Mouse (Mus musculus) NIH3T3 (cell line): ENCODE results near the gene Smc5.
A peak's percentile ranks its signal among the peaks of the same experiment; 100 is the strongest.

Source experiments
- DNase-seq: peaks from one replicate; pipeline ENCODE4 v3.0.0-alpha.2; 2012; ENCODE audit warnings: low read depth

Gene Smc5

GRCm38 (mm10) chr19:23188986-23189385 lies 84.7 kb downstream of the Smc5 start:
- DNase-seq, result no peak

- DNase-seq, result peak; percentile 20
These were observed 86.0 kb downstream of the Smc5 start for GRCm38 (mm10) chr19:23187732-23188131.

DNA sequence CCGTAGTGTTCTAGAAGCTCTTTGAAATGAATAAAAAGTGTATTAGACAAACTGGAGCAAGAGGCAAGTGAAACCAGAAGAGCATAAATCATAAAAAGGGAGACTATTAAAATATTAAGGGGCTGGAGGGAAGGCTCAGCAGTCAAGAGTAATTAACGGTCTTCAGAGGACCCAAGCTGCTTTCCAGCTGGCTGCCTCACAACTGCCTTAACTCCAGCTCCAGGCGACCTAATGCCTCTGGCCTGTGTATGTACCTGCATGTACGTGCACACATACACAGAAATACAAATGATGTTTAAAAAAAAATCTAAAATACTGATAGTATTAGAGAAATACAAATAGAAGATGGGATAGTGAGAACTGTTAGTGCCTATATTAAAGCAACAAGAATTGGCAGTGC lies 89.6 kb downstream of the Smc5 start:
- no peak for DNase-seq

GRCm38 (mm10) chr19:23183493-23183892 lies 90.2 kb downstream of the Smc5 start:
- no peak for DNase-seq

GRCm38 (mm10) chr19:23178533-23178932 lies 95.2 kb downstream of the Smc5 start:
- no peak for DNase-seq

GRCm38 (mm10) chr19:23175511-23175910 lies 98.2 kb downstream of the Smc5 start:
- no peak for DNase-seq

GRCm38 (mm10) chr19:23175090-23175489 lies 98.6 kb downstream of the Smc5 start:
- DNase-seq, result no peak

DNA sequence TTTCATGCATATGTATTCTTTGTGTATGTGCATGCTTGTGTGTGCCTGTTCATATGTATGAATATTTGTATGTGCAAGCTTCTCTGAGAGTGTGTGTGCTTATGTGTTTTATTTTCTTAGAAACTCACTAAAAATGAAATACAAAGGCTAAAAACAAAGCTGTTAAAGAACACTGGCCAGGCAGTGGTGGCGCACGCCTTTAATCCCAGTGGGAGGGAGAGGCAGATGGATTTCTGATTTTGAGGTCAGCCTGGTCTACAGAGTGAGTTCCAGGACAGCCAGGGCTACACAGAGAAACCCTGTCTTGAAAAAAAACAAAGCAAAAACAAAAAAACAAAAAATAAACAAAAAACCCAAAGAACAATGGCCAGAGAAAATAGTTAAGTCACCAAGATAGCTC lies 102.6 kb downstream of the Smc5 start:
- no peak for DNase-seq

DNA sequence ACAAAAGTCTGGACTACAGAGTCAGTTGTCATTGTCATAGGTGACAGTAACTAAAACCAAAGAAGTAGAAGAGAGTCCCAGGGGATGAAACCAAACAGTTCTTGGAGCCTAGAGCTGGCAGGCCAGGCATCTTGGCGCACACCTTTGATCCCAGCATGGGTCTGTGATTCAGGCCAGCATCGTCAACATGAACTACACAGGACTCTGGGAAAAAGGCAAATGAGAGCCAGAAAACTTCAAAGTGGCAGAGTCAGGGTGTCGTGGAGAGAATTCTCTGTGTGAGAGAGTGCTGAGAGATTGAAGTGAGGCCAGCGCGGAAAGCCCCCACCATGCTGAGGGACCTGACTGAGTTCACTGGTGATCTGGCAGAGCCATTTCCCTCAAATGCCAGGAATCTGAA lies 103.2 kb downstream of the Smc5 start:
- no peak for DNase-seq

DNA sequence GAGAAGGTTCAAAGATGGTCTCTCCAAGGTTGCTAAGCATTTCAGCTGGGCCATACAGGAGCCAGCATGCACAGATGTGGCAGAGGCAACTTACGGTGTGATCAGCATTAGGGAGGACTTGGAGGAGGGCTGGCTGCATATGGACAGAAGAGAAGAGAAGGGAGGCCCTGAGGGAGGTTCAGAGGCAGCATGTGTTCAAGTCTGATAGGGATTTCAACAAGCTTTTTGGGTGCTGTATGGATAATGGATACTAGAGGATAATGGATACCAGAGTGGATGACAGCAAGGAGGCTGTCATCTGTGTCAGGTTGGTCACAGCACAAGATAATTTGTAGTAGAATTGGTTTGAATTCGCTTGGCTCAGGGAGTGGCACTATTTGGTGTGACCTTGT lies 104.0 kb downstream of the Smc5 start:
- no peak for DNase-seq

- peak; percentile 58 for DNase-seq
These were observed 104.6 kb downstream of the Smc5 start for GRCm38 (mm10) chr19:23168899-23169658.

DNA sequence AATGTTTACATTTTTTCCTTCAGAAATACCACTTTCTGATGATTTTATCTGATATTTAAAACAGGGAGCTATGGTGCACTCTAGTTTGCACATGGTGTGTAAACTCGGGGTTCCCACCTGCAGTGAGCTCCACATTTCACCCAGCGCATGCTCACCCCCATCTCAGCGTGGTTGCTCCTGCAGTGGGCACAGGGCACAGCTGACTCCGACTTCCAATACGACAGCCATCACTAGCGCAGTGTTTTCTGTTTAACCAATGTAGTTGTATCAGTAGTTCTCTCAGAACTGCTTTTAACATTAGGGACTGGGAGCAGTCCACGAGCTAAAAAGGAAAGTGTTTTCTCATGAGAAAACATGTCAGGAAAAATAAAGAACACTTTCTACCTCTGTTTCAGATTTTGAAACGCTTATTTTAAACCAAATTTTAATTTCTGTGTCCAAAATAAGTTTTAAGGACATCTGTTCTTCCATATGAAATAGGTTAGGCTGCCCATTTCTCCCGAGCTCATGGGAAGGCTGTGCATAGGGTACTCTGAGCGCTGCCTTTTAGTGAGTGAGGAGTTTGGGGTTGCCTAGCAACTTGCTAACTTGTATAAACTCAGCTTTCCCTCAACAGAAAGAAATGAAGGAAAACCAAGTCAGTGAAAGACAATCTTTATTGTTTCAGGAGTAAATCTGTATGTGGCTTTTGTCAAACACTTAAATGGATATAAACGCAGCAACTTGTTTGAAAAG lies 107.0 kb downstream of the Smc5 start:
- no peak for DNase-seq

DNA sequence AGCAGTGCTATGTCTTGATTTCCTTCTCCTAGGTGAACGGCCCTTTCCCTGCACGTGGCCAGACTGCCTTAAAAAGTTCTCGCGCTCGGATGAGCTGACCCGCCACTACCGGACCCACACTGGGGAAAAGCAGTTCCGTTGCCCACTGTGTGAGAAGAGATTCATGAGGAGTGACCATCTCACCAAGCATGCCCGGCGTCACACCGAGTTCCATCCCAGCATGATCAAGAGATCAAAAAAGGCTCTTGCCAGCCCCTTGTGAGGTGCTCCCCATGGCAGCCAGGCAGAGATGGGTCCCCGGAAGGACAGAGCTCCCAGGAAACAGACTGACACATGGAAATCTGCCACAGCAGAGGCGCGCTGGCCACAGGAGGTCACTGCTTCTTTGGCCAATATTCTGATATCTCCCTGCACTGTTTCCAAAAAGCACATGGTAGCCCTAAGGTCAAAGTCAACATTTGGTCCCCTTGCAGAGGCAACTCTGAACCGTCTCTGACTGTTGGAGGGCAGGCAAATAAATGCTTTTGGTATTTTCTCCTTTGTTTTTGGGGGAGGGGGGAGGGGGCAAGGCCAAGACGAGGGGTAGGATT lies 109.0 kb downstream of the Smc5 start:
- no peak for DNase-seq

DNA sequence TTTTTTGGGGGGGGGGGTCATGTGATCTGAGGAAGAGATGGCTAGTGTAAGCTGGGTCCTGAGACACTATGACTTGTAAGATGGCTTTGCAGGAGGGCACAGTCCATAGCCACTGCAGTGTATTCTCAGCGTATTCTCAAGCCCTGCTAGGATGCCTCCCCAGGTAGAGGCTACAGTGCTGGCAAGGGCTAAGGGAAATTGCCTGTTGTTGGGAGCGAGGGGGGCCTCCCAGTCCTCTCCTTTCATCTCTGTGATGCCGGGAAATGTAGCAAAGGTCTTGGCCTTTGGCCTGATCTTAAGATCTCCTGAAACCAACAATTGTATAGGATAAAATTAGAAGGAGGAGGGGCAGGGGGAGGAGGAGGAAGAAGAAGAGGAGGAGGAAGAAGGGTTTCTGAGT lies 110.3 kb downstream of the Smc5 start:
- DNase-seq, result no peak

DNA sequence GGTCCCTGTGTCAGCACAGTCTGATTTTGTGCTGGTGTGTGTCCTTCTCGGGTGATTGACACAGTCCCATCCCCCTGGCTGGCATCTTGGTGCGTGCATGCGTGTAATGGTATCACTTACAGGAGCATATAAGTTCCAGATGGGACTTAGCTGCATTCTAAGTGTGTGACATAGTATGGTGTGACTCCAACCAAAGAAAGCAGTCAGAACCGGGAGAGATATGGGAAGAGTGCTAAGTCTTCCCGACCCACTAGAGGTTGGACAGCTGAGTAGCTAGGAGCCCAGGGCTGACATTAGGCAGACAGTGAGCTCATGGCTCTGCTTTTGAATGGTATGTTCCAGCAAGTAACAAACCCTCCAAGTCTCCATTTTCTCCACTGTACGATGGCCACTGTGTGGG lies 110.8 kb downstream of the Smc5 start:
- DNase-seq, result no peak

DNA sequence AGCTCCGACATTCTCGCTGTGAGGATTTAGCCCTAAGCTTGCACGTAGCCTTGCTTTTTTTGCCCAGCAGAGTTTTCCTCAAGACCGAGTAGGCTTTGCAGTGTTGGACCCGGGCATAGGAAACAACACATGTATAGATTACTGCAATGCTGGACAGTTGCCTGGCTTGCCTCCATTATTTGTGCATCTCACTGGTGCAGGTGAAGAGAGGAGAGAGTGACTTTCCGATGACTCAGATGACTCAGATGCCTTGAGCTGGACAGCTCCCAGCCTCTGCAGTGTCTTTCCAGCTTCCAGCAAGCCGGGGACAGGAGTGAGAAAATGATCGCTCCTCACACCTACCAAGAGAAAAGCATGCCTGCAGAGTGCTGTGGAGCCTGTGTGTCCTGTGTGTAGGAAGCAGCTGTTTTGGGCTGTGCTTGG lies 111.3 kb downstream of the Smc5 start:
- DNase-seq, result peak; percentile 69

DNA sequence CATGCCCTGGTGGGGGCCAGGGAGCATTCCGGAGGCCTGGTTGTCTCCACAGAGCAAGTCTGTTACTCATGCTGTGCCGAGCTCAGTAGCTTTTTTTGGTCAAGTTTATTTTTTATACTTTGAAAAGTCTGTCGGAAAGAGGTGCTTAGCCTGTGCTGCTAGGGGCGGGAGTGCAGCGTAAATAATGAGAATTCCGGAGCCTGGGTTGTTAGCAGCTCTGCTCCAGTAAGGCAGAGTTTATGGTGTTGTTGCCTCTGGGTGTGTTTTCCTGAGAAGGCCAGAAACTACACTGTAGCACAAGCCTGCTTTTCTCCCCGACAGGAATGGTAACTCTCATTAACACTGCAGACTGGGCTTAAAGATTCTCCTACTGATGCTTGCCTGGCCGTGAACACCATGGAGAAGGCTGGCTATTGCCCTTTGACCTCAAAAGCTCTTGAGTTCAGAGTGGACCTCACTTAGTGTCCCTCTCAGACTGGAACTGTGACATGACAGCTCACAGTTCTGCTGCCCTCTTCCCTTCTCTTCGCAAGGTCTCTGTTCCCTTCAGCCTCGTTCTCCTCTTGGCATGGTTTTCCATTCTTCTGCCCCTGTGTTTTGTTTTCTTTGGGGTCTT lies 113.8 kb downstream of the Smc5 start:
- DNase-seq, result no peak
